In the genomic region with DNA sequence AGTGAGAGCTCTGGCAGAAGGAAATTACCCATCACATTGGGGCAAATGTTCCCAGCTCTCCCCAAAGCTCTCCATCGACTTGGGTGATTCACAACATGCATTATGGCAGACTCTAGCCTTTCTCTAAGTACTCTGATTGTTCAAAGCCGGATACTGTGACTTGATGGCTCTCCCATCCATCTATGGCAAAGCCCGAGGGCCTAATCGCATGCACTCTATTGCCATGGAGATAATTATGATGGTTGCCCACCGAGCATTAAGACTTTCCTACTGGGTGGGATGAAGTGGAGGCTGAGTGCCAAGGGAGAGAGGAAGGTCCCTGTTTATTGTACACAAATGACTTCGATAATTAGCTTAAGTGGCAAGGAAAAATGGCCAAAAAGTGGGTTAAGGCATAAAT, we compare ENCODE assay signal across 24 mouse cellular contexts.
A peak's percentile ranks its signal among the peaks of the same experiment; 100 is the strongest.
DNase-seq lines count a peak whose midpoint lies in the region; ATAC-seq and TF ChIP-seq lines count a peak whose summit lies in the region.
"Had no signal": no experiment of that assay in that cellular context is flagged by ENCODE, and none has a peak within 500 bp of the region (broad histone marks: within the 10 kb centered on the region; RNA-seq: fewer than 3 reads in every experiment).

No protein-coding gene starts in this region.

- no peak overlapping the region for H3K4me2 ChIP-seq in embryonic facial prominence, embryonic 14.5 days (ENCODE audit: low read depth, low read length)
- H3K4me2 ChIP-seq in forebrain, postnatal 0 days (ENCODE audit: low read depth): no peak overlapping the region
- H3K4me2 ChIP-seq in midbrain, embryonic 11.5 days: no peak overlapping the region
- no peak overlapping the region for H3K4me2 ChIP-seq in midbrain, embryonic 13.5 days (replicated peaks)
- H3K4me2 ChIP-seq: embryonic facial prominence, embryonic 12.5 days; heart, embryonic 12.5 days; heart, embryonic 15.5 days; hindbrain, embryonic 15.5 days had no signal

- no peak for TF ChIP-seq CTCF in forebrain, postnatal 0 days (IDR thresholded peaks at IDR 0.05; ENCODE audit: low read depth)
- TF ChIP-seq CTCF in brain, embryonic 14.5 days (IDR thresholded peaks at IDR 0.05; ENCODE audit: borderline replicate concordance, extremely low read depth, insufficient read depth, insufficient read length): no peak

- no peak for TF ChIP-seq POLR2A in brain, embryonic 14.5 days (IDR thresholded peaks at IDR 0.05; ENCODE audit: borderline replicate concordance, extremely low read depth, insufficient read depth, insufficient read length, poor library complexity, severe bottlenecking)

- H3K27ac ChIP-seq in embryonic facial prominence, embryonic 14.5 days (replicated peaks; ENCODE audit: low read depth, low read length): no peak overlapping the region
- no peak overlapping the region for H3K27ac ChIP-seq in embryonic facial prominence, embryonic 10.5 days (replicated peaks)
- H3K27ac ChIP-seq in forebrain, postnatal 0 days (ENCODE audit: low read depth, low read length): no peak overlapping the region
- no peak overlapping the region for H3K27ac ChIP-seq in forebrain, embryonic 10.5 days
- no peak overlapping the region for H3K27ac ChIP-seq in midbrain, embryonic 11.5 days (ENCODE audit: low read depth, low read length)
- H3K27ac ChIP-seq in midbrain, embryonic 13.5 days: no peak overlapping the region
- H3K27ac ChIP-seq: embryonic facial prominence, embryonic 12.5 days; heart, embryonic 15.5 days; hindbrain, embryonic 10.5 days; hindbrain, embryonic 15.5 days had no signal

- no peak for ATAC-seq in embryonic facial prominence, embryonic 14.5 days (ENCODE audit: low read depth)
- peak; percentile 42; the same call in 1 of the 2 replicates for ATAC-seq in forebrain, postnatal 0 days
- ATAC-seq in midbrain, embryonic 11.5 days (ENCODE audit: low FRiP score): no peak
- no peak for ATAC-seq in midbrain, embryonic 13.5 days
- ATAC-seq: activated CD4-positive, CD25-positive, alpha-beta regulatory T cell, adult 4 months; intestine, postnatal 0 days had no signal

- H3K4me3 ChIP-seq in embryonic facial prominence, embryonic 14.5 days (ENCODE audit: low read depth, low read length): no peak overlapping the region
- no peak overlapping the region for H3K4me3 ChIP-seq in embryonic facial prominence, embryonic 10.5 days
- no peak overlapping the region for H3K4me3 ChIP-seq in forebrain, postnatal 0 days (ENCODE audit: low read depth, low read length)
- H3K4me3 ChIP-seq in forebrain, embryonic 10.5 days: no peak overlapping the region
- H3K4me3 ChIP-seq in midbrain, embryonic 11.5 days (ENCODE audit: low read depth, low read length): no peak overlapping the region
- no peak overlapping the region for H3K4me3 ChIP-seq in midbrain, embryonic 13.5 days (replicated peaks)
- H3K4me3 ChIP-seq: embryonic facial prominence, embryonic 12.5 days; erythroblast, embryonic 14.5 days; heart, embryonic 12.5 days; heart, embryonic 15.5 days; hindbrain, embryonic 10.5 days; hindbrain, embryonic 15.5 days had no signal

- no peaks in the 10 kb centered on the region for H3K9me3 ChIP-seq in embryonic facial prominence, embryonic 14.5 days (ENCODE audit: control insufficient read depth, low read length)
- H3K9me3 ChIP-seq in embryonic facial prominence, embryonic 10.5 days: no peaks in the 10 kb centered on the region
- H3K9me3 ChIP-seq in forebrain, postnatal 0 days (ENCODE audit: low read length): no peaks in the 10 kb centered on the region
- no peaks in the 10 kb centered on the region for H3K9me3 ChIP-seq in forebrain, embryonic 10.5 days
- no peaks in the 10 kb centered on the region for H3K9me3 ChIP-seq in midbrain, embryonic 11.5 days (ENCODE audit: control insufficient read depth, low read length)
- no peaks in the 10 kb centered on the region for H3K9me3 ChIP-seq in midbrain, embryonic 13.5 days
- H3K9me3 ChIP-seq: embryonic facial prominence, embryonic 12.5 days; heart, embryonic 12.5 days; heart, embryonic 15.5 days; hindbrain, embryonic 10.5 days; hindbrain, embryonic 15.5 days had no signal

- H3K36me3 ChIP-seq in embryonic facial prominence, embryonic 14.5 days (ENCODE audit: control insufficient read depth, insufficient read depth, low read length): no peaks in the 10 kb centered on the region
- H3K36me3 ChIP-seq in embryonic facial prominence, embryonic 10.5 days (replicated peaks): no peaks in the 10 kb centered on the region
- 0 out of 2 replicates have a peak, but pooled peaks cover 4% of the 10 kb centered on the region for H3K36me3 ChIP-seq in forebrain, postnatal 0 days (ENCODE audit: insufficient read depth)
- H3K36me3 ChIP-seq in forebrain, embryonic 10.5 days (replicated peaks): no peaks in the 10 kb centered on the region
- no peaks in the 10 kb centered on the region for H3K36me3 ChIP-seq in midbrain, embryonic 11.5 days (ENCODE audit: control insufficient read depth, insufficient read depth, low read length)
- H3K36me3 ChIP-seq in midbrain, embryonic 13.5 days: no peaks in the 10 kb centered on the region
- H3K36me3 ChIP-seq: embryonic facial prominence, embryonic 12.5 days; heart, embryonic 12.5 days; heart, embryonic 15.5 days; hindbrain, embryonic 10.5 days; hindbrain, embryonic 15.5 days had no signal

- no peak overlapping the region for H3K9ac ChIP-seq in embryonic facial prominence, embryonic 14.5 days (ENCODE audit: low read depth, low read length)
- no peak overlapping the region for H3K9ac ChIP-seq in forebrain, postnatal 0 days
- no peak overlapping the region for H3K9ac ChIP-seq in midbrain, embryonic 11.5 days (ENCODE audit: low read length)
- no peak overlapping the region for H3K9ac ChIP-seq in midbrain, embryonic 13.5 days (replicated peaks)
- H3K9ac ChIP-seq: embryonic facial prominence, embryonic 12.5 days; heart, embryonic 12.5 days; heart, embryonic 15.5 days; hindbrain, embryonic 15.5 days had no signal

- no peaks in the 10 kb centered on the region for H3K4me1 ChIP-seq in embryonic facial prominence, embryonic 14.5 days (ENCODE audit: control insufficient read depth, insufficient read depth, low read length)
- no peaks in the 10 kb centered on the region for H3K4me1 ChIP-seq in embryonic facial prominence, embryonic 10.5 days
- no peaks in the 10 kb centered on the region for H3K4me1 ChIP-seq in forebrain, postnatal 0 days (ENCODE audit: insufficient read depth)
- H3K4me1 ChIP-seq in forebrain, embryonic 10.5 days: no peaks in the 10 kb centered on the region
- H3K4me1 ChIP-seq in midbrain, embryonic 11.5 days (ENCODE audit: control insufficient read depth, insufficient read depth, low read length): no peaks in the 10 kb centered on the region
- no peaks in the 10 kb centered on the region for H3K4me1 ChIP-seq in midbrain, embryonic 13.5 days (replicated peaks)
- H3K4me1 ChIP-seq: embryonic facial prominence, embryonic 12.5 days; heart, embryonic 12.5 days; heart, embryonic 15.5 days; hindbrain, embryonic 15.5 days had no signal

- H3K27me3 ChIP-seq in embryonic facial prominence, embryonic 14.5 days (replicated peaks; ENCODE audit: control insufficient read depth, insufficient read depth, low read length): no peaks in the 10 kb centered on the region
- H3K27me3 ChIP-seq in embryonic facial prominence, embryonic 10.5 days (replicated peaks; ENCODE audit: low read depth, poor library complexity, severe bottlenecking): no peaks in the 10 kb centered on the region
- H3K27me3 ChIP-seq in forebrain, postnatal 0 days (ENCODE audit: insufficient read depth, low read length): no peaks in the 10 kb centered on the region
- no peaks in the 10 kb centered on the region for H3K27me3 ChIP-seq in forebrain, embryonic 10.5 days (ENCODE audit: poor library complexity, severe bottlenecking)
- no peaks in the 10 kb centered on the region for H3K27me3 ChIP-seq in midbrain, embryonic 11.5 days (ENCODE audit: control insufficient read depth, insufficient read depth, low read length)
- no peaks in the 10 kb centered on the region for H3K27me3 ChIP-seq in midbrain, embryonic 13.5 days
- H3K27me3 ChIP-seq: embryonic facial prominence, embryonic 12.5 days; heart, embryonic 12.5 days; heart, embryonic 15.5 days; hindbrain, embryonic 15.5 days had no signal

- peak; percentile 1 for DNase-seq in embryonic facial prominence, embryonic 14.5 days (ENCODE audit: low spot score)
- DNase-seq in embryonic facial prominence, embryonic 10.5 days (ENCODE audit: low spot score): no peak
- DNase-seq in forebrain, postnatal 0 days: no peak
- DNase-seq in forebrain, embryonic 10.5 days (ENCODE audit: extremely low spot score, low spot score): no peak
- DNase-seq in midbrain, embryonic 11.5 days (ENCODE audit: low spot score, missing footprints): peak; percentile 75
- DNase-seq in brain, embryonic 14.5 days (ENCODE audit: low read depth): peak; percentile 62
- DNase-seq: adrenal gland, adult 8-10 months; adrenal gland, postnatal 25 days; cerebellum, adult 18-20 months; cerebellum, adult 9-10 months; cerebellum, postnatal 14 days; gastrocnemius, postnatal 10 days; gastrocnemius, postnatal 36 days; heart, postnatal 10 days; heart, postnatal 36 days had no signal

- WGBS in embryonic facial prominence, embryonic 14.5 days: 68% methylated on average over 6 of the region's 6 CpGs
- 78% methylated on average over 6 of the region's 6 CpGs for WGBS in embryonic facial prominence, embryonic 10.5 days
- WGBS in forebrain, postnatal 0 days: 56% methylated on average over 6 of the region's 6 CpGs
- 83% methylated on average over 6 of the region's 6 CpGs for WGBS in forebrain, embryonic 10.5 days
- WGBS in midbrain, embryonic 11.5 days: 76% methylated on average over 6 of the region's 6 CpGs
- 64% methylated on average over 6 of the region's 6 CpGs for WGBS in midbrain, embryonic 13.5 days

Comparison
In these comparisons a context has a peak if more than half of its experiments do, and no peak if none do; other contexts are left out.
1. DNase-seq: peak in embryonic facial prominence, embryonic 14.5 days (single experiment), midbrain, embryonic 11.5 days (single experiment) and brain, embryonic 14.5 days (single experiment); none in embryonic facial prominence, embryonic 10.5 days (single experiment), forebrain, postnatal 0 days (single experiment) and forebrain, embryonic 10.5 days (single experiment).